Mouse (Mus musculus) hindbrain, embryonic 12.5 days (tissue): ENCODE measurements at regions not wholly inside any gene's neighbourhood (a gene's known extent, or its start where the extent isn't known, plus 50 kb on each side); places are given as distances from the start of the nearest gene placed in this dataset.

Source experiments
- ATAC-seq: fragments of 200-750 bp; cut with Nextera tagmentation; 2 replicates; pipeline ENCODE4 v1.8.0; 2017; ENCODE audit warnings: moderate TSS enrichment; ENCODE audit not compliant: low FRiP score
- H3K27ac ChIP-seq: fragments of 300-500 bp; sonication (generic); 2 replicates; pipeline ENCODE4 v1.5.1; 2016; ENCODE audit warnings: mild to moderate bottlenecking
- H3K27me3 ChIP-seq: fragments of 300-500 bp; sonication (generic); 2 replicates; pipeline ENCODE4 v1.6.1; 2016; ENCODE audit warnings: mild to moderate bottlenecking
- H3K36me3 ChIP-seq: fragments of 300-500 bp; sonication (generic); 2 replicates; pipeline ENCODE4 v1.6.1; 2016; ENCODE audit warnings: mild to moderate bottlenecking
- H3K4me1 ChIP-seq: fragments of 300-500 bp; sonication (generic); 2 replicates; pipeline ENCODE4 v1.6.1; 2016
- H3K4me2 ChIP-seq: fragments of 300-500 bp; sonication (generic); replicated peaks from 2 replicates; pipeline ENCODE4 v1.6.1; 2016; ENCODE audit warnings: mild to moderate bottlenecking
- H3K4me3 ChIP-seq: fragments of 300-500 bp; sonication (generic); 2 replicates; pipeline ENCODE4 v1.5.1; 2016; ENCODE audit warnings: mild to moderate bottlenecking
- H3K9ac ChIP-seq: fragments of 300-500 bp; sonication (generic); 2 replicates; pipeline ENCODE4 v1.6.1; 2016; ENCODE audit warnings: mild to moderate bottlenecking, moderate library complexity
- H3K9me3 ChIP-seq: fragments of 300-500 bp; sonication (generic); replicated peaks from 2 replicates; pipeline ENCODE4 v1.6.1; 2016; ENCODE audit warnings: mild to moderate bottlenecking
- WGBS: fragments of 180-500 bp; shearing (Covaris S2); methylation state at CpG from one replicate; pipeline ENCODE4 v1.1.7; 2016; 5-methylcytosine and 5-hydroxymethylcytosine counted together

DNA sequence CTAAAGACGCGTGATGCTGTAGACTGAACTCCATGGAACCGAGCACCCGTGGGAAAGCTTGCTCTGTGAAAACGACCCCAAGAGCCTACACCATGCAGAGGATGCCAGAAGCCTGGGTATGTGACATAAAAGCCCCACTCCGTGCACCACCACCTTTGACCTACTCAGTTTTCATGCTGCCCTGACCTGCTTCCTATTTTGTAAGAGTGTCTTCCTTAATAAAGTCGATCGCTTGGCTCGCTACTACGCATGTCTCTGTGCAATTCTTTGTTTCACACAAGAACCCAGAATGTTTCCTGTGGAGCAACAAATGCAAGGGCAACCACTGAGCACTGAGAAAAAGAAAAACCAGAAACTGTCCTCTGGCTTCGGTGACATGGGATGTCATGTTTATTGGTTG lies 60.5 kb downstream of the Sec61b start:
- ATAC-seq = no peak
- no peaks in the 10 kb centered on the region for H3K4me1 ChIP-seq
- no peaks in the 10 kb centered on the region for H3K36me3 ChIP-seq
- H3K27me3 ChIP-seq = no peaks in the 10 kb centered on the region
- H3K9ac ChIP-seq = no peak overlapping the region
- WGBS = 67% methylated on average over 11 of the region's 11 CpGs
- H3K4me2 ChIP-seq = no peak overlapping the region
- no peak overlapping the region for H3K27ac ChIP-seq
- H3K9me3 ChIP-seq = no peaks in the 10 kb centered on the region
- H3K4me3 ChIP-seq = no peak overlapping the region

DNA sequence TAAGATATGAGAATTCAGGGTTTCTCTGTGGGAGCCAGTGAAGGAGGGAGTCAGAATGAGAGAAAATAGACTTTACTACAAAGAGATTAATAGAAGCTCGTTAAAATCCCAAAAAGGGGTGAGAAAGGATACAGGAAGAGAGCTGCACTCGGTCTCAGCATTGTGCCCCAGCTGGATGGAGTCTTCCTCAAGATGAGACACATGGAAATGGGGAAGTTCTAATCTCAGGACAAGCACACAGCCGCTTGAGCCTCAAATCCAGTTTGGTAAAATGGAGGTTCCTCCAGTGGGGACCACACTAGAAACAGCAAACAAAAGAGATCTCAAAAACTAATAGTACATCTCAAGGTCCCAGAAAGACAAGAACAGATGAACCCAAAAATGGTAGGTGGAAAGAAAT lies 93.2 kb downstream of the Sec61b start:
- WGBS = 80% methylated on average over 3 of the region's 3 CpGs
- no peak for ATAC-seq
- no peak overlapping the region for H3K9ac ChIP-seq
- no peaks in the 10 kb centered on the region for H3K4me1 ChIP-seq
- no peaks in the 10 kb centered on the region for H3K27me3 ChIP-seq
- no peak overlapping the region for H3K4me2 ChIP-seq
- no peaks in the 10 kb centered on the region for H3K36me3 ChIP-seq
- H3K27ac ChIP-seq = no peak overlapping the region
- H3K9me3 ChIP-seq = no peaks in the 10 kb centered on the region
- no peak overlapping the region for H3K4me3 ChIP-seq

GRCm38 (mm10) chr4:47570846-47571245 lies 96.4 kb downstream of the Sec61b start:
- Histone ChIP-seq H3K4me2 (no peak overlapping the region), H3K4me3 (no peak overlapping the region), H3K36me3 (no peaks in the 10 kb centered on the region), H3K27me3 (no peaks in the 10 kb centered on the region), H3K9ac (no peak overlapping the region), H3K9me3 (no peaks in the 10 kb centered on the region), H3K27ac (no peak overlapping the region), H3K4me1 (no peaks in the 10 kb centered on the region)
- no peak for ATAC-seq
- WGBS = 90% methylated on average over 5 of the region's 5 CpGs

GRCm38 (mm10) chr4:47576011-47576410 lies 101.6 kb downstream of the Sec61b start:
- Histone ChIP-seq H3K9me3 (no peaks in the 10 kb centered on the region), H3K4me2 (no peak overlapping the region), H3K4me3 (no peak overlapping the region), H3K27me3 (no peaks in the 10 kb centered on the region), H3K4me1 (no peaks in the 10 kb centered on the region), H3K27ac (no peak overlapping the region), H3K36me3 (no peaks in the 10 kb centered on the region), H3K9ac (no peak overlapping the region)
- WGBS = 90% methylated on average over 4 of the region's 4 CpGs
- ATAC-seq = no peak

- Histone ChIP-seq H3K36me3 (no peaks in the 10 kb centered on the region), H3K4me2 (no peak overlapping the region), H3K9me3 (no peaks in the 10 kb centered on the region), H3K9ac (no peak overlapping the region), H3K27ac (no peak overlapping the region), H3K4me1 (no peaks in the 10 kb centered on the region), H3K4me3 (no peak overlapping the region), H3K27me3 (no peaks in the 10 kb centered on the region)
- 84% methylated on average over 3 of the region's 3 CpGs for WGBS
- no peak; the same call in 1 of the 2 replicates for ATAC-seq
Measured at GRCm38 (mm10) chr4:47577490-47577889, 103.0 kb downstream of the Sec61b start.

DNA sequence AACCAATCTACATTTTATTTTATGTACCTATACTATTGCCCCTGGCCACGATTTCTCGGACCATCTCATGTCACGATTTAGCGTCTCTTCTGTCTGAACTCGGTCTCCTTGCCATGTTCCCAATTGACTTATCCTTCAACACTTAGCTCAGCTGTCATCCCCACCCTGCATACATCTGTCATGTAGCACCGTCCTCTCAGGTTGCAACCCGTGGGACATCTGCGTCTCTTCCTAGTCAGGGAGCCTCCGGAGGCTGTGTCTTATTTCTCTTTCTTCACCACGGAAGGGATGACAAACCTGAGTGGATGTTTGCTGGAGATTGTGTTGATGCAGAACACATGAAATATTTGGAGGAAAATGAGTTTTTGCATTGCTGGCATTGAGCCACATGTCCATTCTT lies 104.2 kb downstream of the Sec61b start:
- no peaks in the 10 kb centered on the region for H3K9me3 ChIP-seq
- H3K27ac ChIP-seq = no peak overlapping the region
- no peak overlapping the region for H3K4me3 ChIP-seq
- WGBS = 85% methylated on average over 10 of the region's 10 CpGs
- H3K4me1 ChIP-seq = no peaks in the 10 kb centered on the region
- ATAC-seq = no peak
- H3K36me3 ChIP-seq = no peaks in the 10 kb centered on the region
- H3K4me2 ChIP-seq = no peak overlapping the region
- no peaks in the 10 kb centered on the region for H3K27me3 ChIP-seq
- H3K9ac ChIP-seq = no peak overlapping the region

- Histone ChIP-seq H3K36me3 (no peaks in the 10 kb centered on the region), H3K9ac (no peak overlapping the region), H3K4me1 (no peaks in the 10 kb centered on the region), H3K27me3 (no peaks in the 10 kb centered on the region), H3K9me3 (no peaks in the 10 kb centered on the region), H3K27ac (no peak overlapping the region), H3K4me2 (no peak overlapping the region), H3K4me3 (no peak overlapping the region)
- ATAC-seq = no peak
- 92% methylated on average over 5 of the region's 5 CpGs for WGBS
Measured at GRCm38 (mm10) chr4:47580556-47580955, 106.1 kb downstream of the Sec61b start.

DNA sequence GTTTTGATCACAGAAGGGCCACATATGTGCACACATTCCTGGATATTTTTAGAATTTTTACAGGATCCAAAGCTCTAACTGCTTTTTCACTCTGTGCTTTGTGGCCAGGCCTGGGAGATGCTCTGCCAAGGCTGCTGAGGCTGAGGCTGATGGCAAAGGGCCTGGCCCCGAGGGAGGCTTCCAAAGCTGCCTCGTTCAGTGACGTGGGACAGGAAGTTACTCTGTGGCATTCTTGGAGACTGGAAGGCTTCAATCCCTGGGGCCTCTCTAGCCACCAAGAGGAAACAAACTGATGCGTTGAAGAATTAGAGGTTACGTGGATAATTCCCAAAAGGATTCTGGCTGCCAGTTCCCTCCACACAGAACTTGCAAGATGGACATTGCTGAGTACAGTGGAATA lies 112.8 kb downstream of the Sec61b start:
- H3K9ac ChIP-seq = no peak overlapping the region
- H3K4me2 ChIP-seq = no peak overlapping the region
- H3K27me3 ChIP-seq = no peaks in the 10 kb centered on the region
- 67% methylated on average over 5 of the region's 5 CpGs for WGBS
- H3K36me3 ChIP-seq = no peaks in the 10 kb centered on the region
- no peak for ATAC-seq
- no peaks in the 10 kb centered on the region for H3K9me3 ChIP-seq
- H3K4me3 ChIP-seq = no peak overlapping the region
- H3K4me1 ChIP-seq = no peaks in the 10 kb centered on the region
- no peak overlapping the region for H3K27ac ChIP-seq

- Histone ChIP-seq H3K4me3 (no peak overlapping the region), H3K36me3 (no peaks in the 10 kb centered on the region), H3K27ac (no peak overlapping the region), H3K4me2 (no peak overlapping the region), H3K9me3 (no peaks in the 10 kb centered on the region), H3K27me3 (no peaks in the 10 kb centered on the region), H3K4me1 (no peaks in the 10 kb centered on the region), H3K9ac (no peak overlapping the region)
- ATAC-seq = no peak
- 90% methylated on average over 11 of the region's 11 CpGs for WGBS
Measured at GRCm38 (mm10) chr4:47592271-47592986, 118.0 kb downstream of the Sec61b start.

DNA sequence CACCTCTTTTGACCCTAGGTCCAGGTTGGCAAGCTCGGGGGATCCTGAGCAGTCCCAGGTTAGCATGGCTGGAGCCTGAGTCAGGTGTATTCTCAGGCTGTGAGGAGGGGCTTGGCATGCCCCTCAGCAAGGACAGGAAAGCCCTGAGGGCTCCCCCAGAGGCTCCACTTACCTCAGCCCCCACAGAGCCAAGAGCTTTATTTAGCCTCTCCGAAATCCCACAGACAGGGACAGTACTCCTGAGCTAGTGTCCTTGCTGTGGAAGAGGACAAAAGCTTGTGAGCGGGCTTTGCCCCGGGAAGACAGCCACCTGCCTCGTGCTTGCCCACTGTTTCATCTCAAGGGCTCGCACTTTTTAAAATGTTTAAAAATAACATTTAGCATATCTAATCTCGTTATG lies 118.7 kb downstream of the Sec61b start:
- ATAC-seq = no peak
- WGBS = 90% methylated on average over 7 of the region's 7 CpGs
- no peaks in the 10 kb centered on the region for H3K36me3 ChIP-seq
- H3K27ac ChIP-seq = no peak overlapping the region
- no peaks in the 10 kb centered on the region for H3K9me3 ChIP-seq
- no peaks in the 10 kb centered on the region for H3K27me3 ChIP-seq
- H3K4me3 ChIP-seq = no peak overlapping the region
- no peaks in the 10 kb centered on the region for H3K4me1 ChIP-seq
- no peak overlapping the region for H3K4me2 ChIP-seq
- H3K9ac ChIP-seq = no peak overlapping the region

GRCm38 (mm10) chr4:47594171-47594570 lies 119.7 kb downstream of the Sec61b start:
- H3K9me3 ChIP-seq = no peaks in the 10 kb centered on the region
- H3K9ac ChIP-seq = no peak overlapping the region
- H3K4me2 ChIP-seq = no peak overlapping the region
- H3K36me3 ChIP-seq = no peaks in the 10 kb centered on the region
- H3K27me3 ChIP-seq = no peaks in the 10 kb centered on the region
- H3K4me3 ChIP-seq = no peak overlapping the region
- H3K4me1 ChIP-seq = no peaks in the 10 kb centered on the region
- H3K27ac ChIP-seq = no peak overlapping the region
- no peak for ATAC-seq
- WGBS = 76% methylated on average over 6 of the region's 6 CpGs

- Histone ChIP-seq H3K9me3 (no peaks in the 10 kb centered on the region), H3K36me3 (no peaks in the 10 kb centered on the region), H3K27ac (no peak overlapping the region), H3K4me2 (no peak overlapping the region), H3K4me1 (no peaks in the 10 kb centered on the region), H3K27me3 (no peaks in the 10 kb centered on the region), H3K9ac (no peak overlapping the region), H3K4me3 (no peak overlapping the region)
- 85% methylated on average over 10 of the region's 10 CpGs for WGBS
- no peak for ATAC-seq
Measured at GRCm38 (mm10) chr4:47595841-47596240, 121.4 kb downstream of the Sec61b start.

- Histone ChIP-seq H3K4me1 (peaks cover under 1% of the 10 kb centered on the region; the same call in 1 of the 2 replicates), H3K27me3 (no peaks in the 10 kb centered on the region), H3K9me3 (no peaks in the 10 kb centered on the region), H3K9ac (no peak overlapping the region), H3K27ac (no peak overlapping the region), H3K4me3 (no peak overlapping the region), H3K4me2 (no peak overlapping the region), H3K36me3 (no peaks in the 10 kb centered on the region)
- WGBS = 68% methylated on average over 7 of the region's 7 CpGs
- no peak for ATAC-seq
Measured at GRCm38 (mm10) chr4:47597586-47597985, 123.1 kb downstream of the Sec61b start.
